Mouse (Mus musculus): Measurements from ENCODE around the gene Dock4. TPM values are rescaled to one million over a fixed set of nuclear protein-coding genes. Genes with fewer than 3 reads are reported as not detected.

Gene Dock4
- total and polyA plus RNA-seq, 3 experiments, result 0.26 to 0.67 (median 0.38) TPM

DNA sequence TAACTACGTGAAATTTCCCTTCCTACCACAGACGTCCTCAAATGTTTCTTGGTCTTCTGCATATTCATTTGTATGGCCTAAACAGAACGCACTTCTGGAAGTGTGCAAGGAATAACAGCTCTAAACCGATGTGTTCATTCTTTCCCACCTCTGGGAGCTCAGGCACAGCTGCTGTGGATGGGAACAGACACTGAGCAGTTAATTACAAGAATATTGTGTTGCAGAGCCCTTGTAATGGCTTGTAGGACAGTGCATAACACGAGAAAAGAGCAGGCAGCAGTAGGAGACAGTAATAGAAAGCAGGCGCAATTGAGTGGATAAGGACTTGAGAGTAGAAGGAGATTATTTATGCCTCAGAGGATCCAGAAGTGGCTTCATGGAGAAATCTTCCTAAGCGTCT lies 188.4 kb downstream of the Dock4 start:
- H3K36me3 ChIP-seq (replicated peaks in 1 of 2; ENCODE audit: control insufficient read depth in 1 of 2, insufficient read depth in 1 of 2, low read length in 1 of 2), result no peaks in the 10 kb centered on the region
- no peak overlapping the region for H3K27ac ChIP-seq (ENCODE audit: insufficient read depth, low read depth)
- dilution Hi-C loops (cut with MboI; ENCODE audit: extremely low pct_ligation_motif_present, extremely low pct_unique_long_range_greater_than_20kb, low sequenced_read_pairs), result no loop called here
- DNase-seq (ENCODE audit: extremely low read depth), result no peak
- in situ Hi-C loops (cut with MboI; ENCODE audit: low pct_ligation_motif_present, low pct_unique_long_range_greater_than_20kb, low sequenced_read_pairs), result no loop called here
- no peaks in the 10 kb centered on the region for H3K79me2 ChIP-seq (replicated peaks; ENCODE audit: control insufficient read depth, extremely low read depth, insufficient read depth, poor library complexity, severe bottlenecking)
- H3K4me2 ChIP-seq (ENCODE audit: insufficient read depth, low read depth, poor library complexity, severe bottlenecking), result no peak overlapping the region
- H3K4me3 ChIP-seq (replicated peaks in 1 of 3; ENCODE audit: low read depth in 2 of 3, low read length in 2 of 3, poor library complexity in 1 of 3), result no peak overlapping the region
- H3K9me3 ChIP-seq (replicated peaks; ENCODE audit: low read length), result no peaks in the 10 kb centered on the region
- TF ChIP-seq TBP (conservative IDR thresholded peaks at IDR 0.05; ENCODE audit: low read depth, low read length) (no peak), RCOR1 (conservative IDR thresholded peaks at IDR 0.05; ENCODE audit: low read depth, low read length) (no peak), ZKSCAN1 (IDR thresholded peaks at IDR 0.05; ENCODE audit: borderline replicate concordance, low read depth, low read length) (no peak), NELFE (IDR thresholded peaks at IDR 0.05; ENCODE audit: low read depth, low read length) (no peak), CTCF (conservative IDR thresholded peaks at IDR 0.05 in 1 of 2, IDR thresholded peaks at IDR 0.05 in 1 of 2; ENCODE audit: low read depth in 2 of 2, low read length in 2 of 2) (no peak), CHD2 (IDR thresholded peaks at IDR 0.05; ENCODE audit: low read length) (no peak), TCF12 (IDR thresholded peaks at IDR 0.05; ENCODE audit: low read depth, low read length) (no peak), MXI1 (IDR thresholded peaks at IDR 0.05; ENCODE audit: low read depth, low read length) (no peak), UBTF (IDR thresholded peaks at IDR 0.05; ENCODE audit: low read depth, low read length) (no peak), ZNF384 (IDR thresholded peaks at IDR 0.05; ENCODE audit: low read depth, low read length) (no peak), POLR2AphosphoS2 (IDR thresholded peaks at IDR 0.05; ENCODE audit: low read depth, low read length) (no peak), BHLHE40 (IDR thresholded peaks at IDR 0.05; ENCODE audit: low read depth, low read length) (no peak), RAD21 (IDR thresholded peaks at IDR 0.05; ENCODE audit: low read depth, low read length) (no peak), SIN3A (IDR thresholded peaks at IDR 0.05; ENCODE audit: low read length) (no peak), ETS1 (conservative IDR thresholded peaks at IDR 0.05; ENCODE audit: low read depth, low read length) (no peak), PAX5 (IDR thresholded peaks at IDR 0.05; ENCODE audit: low read length) (no peak), ZC3H11A (IDR thresholded peaks at IDR 0.05; ENCODE audit: low read depth, low read length) (no peak)
- no peak overlapping the region for H3K9ac ChIP-seq (ENCODE audit: insufficient read depth, low read depth)
- no peaks in the 10 kb centered on the region for H3K27me3 ChIP-seq (replicated peaks)
- H3K4me1 ChIP-seq (ENCODE audit: control insufficient read depth in 1 of 2, insufficient read depth in 2 of 2), result peaks cover 0 to 14% of the 10 kb centered on the region in 2 experiments; a peak in 2 of 4 replicates

DNA sequence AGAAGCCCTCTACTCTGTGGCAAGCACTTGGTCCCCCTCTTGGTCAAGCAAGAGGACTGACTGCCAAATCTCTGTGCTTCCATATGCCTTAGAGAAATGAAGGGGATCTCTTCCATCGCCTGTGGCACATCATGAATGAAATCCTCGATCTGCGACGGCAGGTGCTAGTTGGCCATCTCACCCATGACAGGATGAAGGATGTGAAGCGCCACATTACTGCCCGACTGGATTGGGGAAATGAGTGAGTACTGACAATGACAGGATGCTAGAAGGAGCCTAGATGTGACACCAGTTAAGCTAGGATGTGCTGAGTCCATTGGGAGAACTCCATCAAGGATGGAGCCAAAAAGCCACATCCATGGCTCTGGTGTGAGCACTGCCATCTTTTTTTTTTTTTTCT lies 190.2 kb downstream of the Dock4 start:
- Histone ChIP-seq H3K36me3 (replicated peaks in 1 of 2; ENCODE audit: control insufficient read depth in 1 of 2, insufficient read depth in 1 of 2, low read length in 1 of 2) (no peaks in the 10 kb centered on the region), H3K4me1 (ENCODE audit: control insufficient read depth in 1 of 2, insufficient read depth in 2 of 2) (peaks cover 0 to 14% of the 10 kb centered on the region in 2 experiments; a peak in 2 of 4 replicates), H3K9me3 (replicated peaks; ENCODE audit: low read length) (no peaks in the 10 kb centered on the region), H3K9ac (ENCODE audit: insufficient read depth, low read depth) (no peak overlapping the region), H3K79me2 (replicated peaks; ENCODE audit: control insufficient read depth, extremely low read depth, insufficient read depth, poor library complexity, severe bottlenecking) (no peaks in the 10 kb centered on the region), H3K4me3 (replicated peaks in 1 of 3; ENCODE audit: low read depth in 2 of 3, low read length in 2 of 3, poor library complexity in 1 of 3) (no peak overlapping the region), H3K4me2 (ENCODE audit: insufficient read depth, low read depth, poor library complexity, severe bottlenecking) (no peak overlapping the region), H3K27me3 (replicated peaks) (no peaks in the 10 kb centered on the region), H3K27ac (ENCODE audit: insufficient read depth, low read depth) (no peak overlapping the region)
- dilution Hi-C loops (cut with MboI; ENCODE audit: extremely low pct_ligation_motif_present, extremely low pct_unique_long_range_greater_than_20kb, low sequenced_read_pairs), result no loop called here
- in situ Hi-C loops (cut with MboI; ENCODE audit: low pct_ligation_motif_present, low pct_unique_long_range_greater_than_20kb, low sequenced_read_pairs), result no loop called here
- DNase-seq (ENCODE audit: extremely low read depth), result no peak
- TF ChIP-seq MAFK (IDR thresholded peaks at IDR 0.05; ENCODE audit: insufficient replicate concordance, low read length), result no peak
- TF ChIP-seq NELFE (IDR thresholded peaks at IDR 0.05; ENCODE audit: low read depth, low read length), result no peak
- TF ChIP-seq MEF2A (IDR thresholded peaks at IDR 0.05; ENCODE audit: borderline replicate concordance, low read depth, low read length), result no peak
- no peak for TF ChIP-seq ZKSCAN1 (IDR thresholded peaks at IDR 0.05; ENCODE audit: borderline replicate concordance, low read depth, low read length)
- no peak for TF ChIP-seq PAX5 (IDR thresholded peaks at IDR 0.05; ENCODE audit: low read length)
- no peak for TF ChIP-seq ELF1 (IDR thresholded peaks at IDR 0.05; ENCODE audit: low read depth, low read length)
- no peak for TF ChIP-seq CTCF (conservative IDR thresholded peaks at IDR 0.05 in 1 of 2, IDR thresholded peaks at IDR 0.05 in 1 of 2; ENCODE audit: low read depth in 2 of 2, low read length in 2 of 2)
- TF ChIP-seq JUND (conservative IDR thresholded peaks at IDR 0.05; ENCODE audit: low read depth, low read length), result no peak
- TF ChIP-seq UBTF (IDR thresholded peaks at IDR 0.05; ENCODE audit: low read depth, low read length), result no peak
- no peak for TF ChIP-seq MAZ (IDR thresholded peaks at IDR 0.05; ENCODE audit: low read depth, low read length)
- no peak for TF ChIP-seq SMC3 (IDR thresholded peaks at IDR 0.05; ENCODE audit: low read depth, low read length)
- TF ChIP-seq E2F4 (IDR thresholded peaks at IDR 0.05; ENCODE audit: insufficient replicate concordance, low read depth, low read length), result no peak
- no peak for TF ChIP-seq TBP (conservative IDR thresholded peaks at IDR 0.05; ENCODE audit: low read depth, low read length)
- TF ChIP-seq CHD2 (IDR thresholded peaks at IDR 0.05; ENCODE audit: low read length), result no peak

Data from CH12.LX (cell line).